Mouse (Mus musculus) hematopoietic stem cell, adult 5-6 weeks (primary cell): ENCODE measurements around the gene Rasl11a. TPM values are rescaled to one million over a fixed set of nuclear protein-coding genes. Genes with fewer than 3 reads are reported as not detected.
"Not testable (repeated sequence)": the region's sequence is repeated elsewhere in the genome, so short reads cannot be mapped to it uniquely, and the experiment has no call there.

Source experiments
- ATAC-seq, 2 experiments: fragments of 125-278 bp in 1 of 2; replicated peaks in 1 of 2; 2 replicates each; pipeline ENCODE4 v1.8.0; 2016 to 2017; ENCODE audit warnings: inconsistent platforms in 2 of 2, mild to moderate bottlenecking in 2 of 2, moderate number of reproducible peaks in 2 of 2, low read depth in 1 of 2, moderate TSS enrichment in 1 of 2; ENCODE audit not compliant: low FRiP score in 2 of 2, poor library complexity in 2 of 2, severe bottlenecking in 2 of 2, insufficient read depth in 1 of 2, low TSS enrichment in 1 of 2
- total RNA-seq: library from RNA; stranded (forward); fragments of 172-1452, 232-1000 nt; gene quantifications from 2 replicates; pipeline ENCODE4 v1.2.3, GENCODE M21; 2017

The Rasl11a gene
- total RNA-seq, 1 experiment from 2014 or later, result 16.3 TPM

- no peak for ATAC-seq
These were observed 23.1 kb downstream of the Rasl11a start for GRCm38 (mm10) chr5:146867946-146868314.

DNA sequence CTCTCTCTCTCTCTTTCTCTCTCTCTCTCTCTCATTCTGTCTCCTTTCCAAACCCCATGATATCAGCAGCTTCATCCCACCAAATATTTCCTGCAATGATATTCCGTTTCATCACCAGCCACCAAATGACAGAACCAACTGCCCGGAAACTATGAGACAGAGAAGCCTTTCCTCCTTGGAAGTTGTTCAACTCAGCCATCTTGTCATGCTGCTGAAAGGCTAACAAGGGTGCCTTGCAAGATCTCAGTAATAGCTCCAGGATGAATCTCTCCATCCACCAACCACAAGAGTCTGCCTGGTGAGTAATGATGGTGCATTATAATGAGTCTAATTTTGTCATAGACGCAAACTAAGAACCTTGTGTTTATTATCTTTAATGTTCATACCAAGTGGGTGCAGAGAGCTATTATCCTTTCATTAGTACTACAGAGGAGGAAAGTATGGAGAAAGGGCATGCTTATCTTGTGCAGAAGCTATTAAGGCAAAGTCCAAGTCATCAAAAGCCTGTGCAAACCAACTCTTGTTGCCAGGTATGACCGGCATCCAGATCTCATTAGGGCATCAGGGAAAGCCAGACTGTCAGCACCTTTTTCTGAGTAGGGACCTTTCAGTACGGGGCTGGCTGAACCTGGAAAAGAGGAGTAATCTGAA lies 28.2 kb downstream of the Rasl11a start:
- ATAC-seq, result no peak

DNA sequence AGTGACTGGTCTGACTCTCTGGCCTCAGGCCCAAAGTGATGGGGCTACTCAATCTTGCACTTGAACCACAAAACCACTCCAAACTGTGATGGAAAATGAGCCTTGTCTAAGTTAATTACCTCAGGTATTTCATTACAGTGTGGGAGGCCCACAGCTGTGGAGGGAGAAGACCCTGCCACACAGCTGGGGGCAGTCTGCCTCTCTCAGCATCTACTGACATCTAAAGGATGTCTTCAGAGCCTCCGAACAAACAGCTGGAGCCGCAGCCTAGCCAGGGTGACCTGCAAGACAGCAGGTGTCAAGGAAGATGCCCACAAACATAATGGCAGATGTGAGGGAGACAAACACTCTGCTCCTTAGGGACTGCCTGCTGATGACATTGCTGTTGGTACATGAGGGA lies 31.2 kb downstream of the Rasl11a start:
- ATAC-seq, result no peak

- not testable (repeated sequence) for ATAC-seq
These were observed 33.0 kb downstream of the Rasl11a start for GRCm38 (mm10) chr5:146877882-146878281.

GRCm38 (mm10) chr5:146882261-146882660 lies 37.4 kb downstream of the Rasl11a start:
- ATAC-seq, result peak; percentile 32 to 37; a peak in 3 of 4 replicates

GRCm38 (mm10) chr5:146883053-146883452 lies 38.2 kb downstream of the Rasl11a start:
- 0 out of 4 replicates have a peak, but pooled peaks of 1 of the 2 experiments have one; percentile 22 for ATAC-seq

DNA sequence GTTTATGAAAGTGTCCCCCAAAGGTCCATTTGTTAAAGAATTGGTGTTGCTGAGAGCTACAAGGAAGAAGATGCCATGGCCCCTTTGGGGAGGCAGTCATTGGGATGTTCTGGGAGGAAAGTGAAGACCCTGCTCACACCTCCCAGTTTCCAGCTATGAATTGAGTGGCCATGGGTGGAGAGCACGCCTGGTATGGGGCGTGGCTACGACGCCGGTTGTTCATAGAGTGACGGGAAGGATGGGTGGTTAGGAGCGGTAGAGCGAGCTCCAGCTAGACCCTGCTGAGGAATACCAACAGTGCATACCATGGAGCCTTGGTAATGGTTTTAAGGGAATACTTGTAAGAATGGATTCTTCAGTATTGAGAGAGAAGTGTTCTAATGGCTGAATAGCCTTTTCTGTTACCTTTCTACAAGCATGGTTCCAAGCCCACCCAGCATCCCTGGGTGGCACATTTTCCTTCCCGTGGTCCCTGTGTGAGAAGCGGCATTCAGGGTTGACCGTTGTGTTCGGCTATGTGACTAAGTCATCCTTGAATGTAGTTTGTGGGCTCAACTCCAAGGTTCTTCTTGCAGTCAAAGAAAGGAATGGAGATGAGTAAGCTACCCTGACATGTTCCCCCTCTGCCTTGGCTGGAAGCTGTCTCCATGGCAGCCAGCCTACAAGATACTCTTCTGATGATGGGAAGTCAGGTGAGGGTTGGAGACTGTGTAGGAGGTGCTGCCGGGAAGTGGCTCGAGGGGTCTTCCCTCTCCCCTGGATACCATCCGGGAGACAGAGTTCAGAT lies 38.8 kb downstream of the Rasl11a start:
- ATAC-seq, result no peak

GRCm38 (mm10) chr5:146891127-146891526 lies 46.3 kb downstream of the Rasl11a start:
- ATAC-seq, result peak; percentile 51 to 65; a peak in 2 of 4 replicates

DNA sequence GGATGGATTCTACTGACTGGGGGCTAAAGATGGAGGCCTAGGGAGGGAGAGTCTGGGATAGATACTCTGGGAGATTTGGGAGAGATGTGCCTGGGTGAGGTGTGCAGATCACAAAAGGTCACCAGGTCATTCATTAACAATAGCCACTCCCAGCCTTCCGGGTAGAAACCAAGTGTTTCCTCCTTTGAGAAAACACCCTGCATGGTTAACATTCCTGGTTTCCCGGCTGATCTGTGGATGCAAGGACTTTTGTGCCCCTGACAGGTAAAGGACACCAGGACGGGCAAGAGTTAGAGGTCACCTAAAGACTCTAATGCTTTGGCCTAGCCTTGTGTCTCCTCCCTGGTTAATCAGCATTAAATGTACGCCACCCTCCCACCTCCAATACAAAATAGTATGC lies 48.0 kb downstream of the Rasl11a start:
- no peak for ATAC-seq

GRCm38 (mm10) chr5:146893478-146894182 lies 48.8 kb downstream of the Rasl11a start:
- no peak for ATAC-seq

DNA sequence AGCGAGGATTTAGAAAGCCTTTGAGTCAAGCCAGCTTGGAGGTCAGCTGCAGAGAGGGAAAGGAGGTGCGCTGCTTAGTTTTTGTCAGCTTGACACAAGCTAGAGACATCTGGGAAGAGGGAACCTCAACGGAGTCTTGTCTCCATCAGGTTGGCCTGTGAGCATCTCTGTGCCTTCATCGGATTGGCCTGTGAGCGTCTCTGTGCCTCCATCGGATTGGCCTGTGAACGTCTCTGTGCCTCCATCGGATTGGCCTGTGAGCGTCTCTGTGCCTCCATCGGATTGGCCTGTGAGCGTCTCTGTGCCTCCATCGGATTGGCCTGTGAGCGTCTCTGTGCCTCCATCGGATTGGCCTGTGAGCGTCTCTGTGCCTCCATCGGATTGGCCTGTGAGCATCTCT lies 50.8 kb downstream of the Rasl11a start:
- not testable (repeated sequence) for ATAC-seq

DNA sequence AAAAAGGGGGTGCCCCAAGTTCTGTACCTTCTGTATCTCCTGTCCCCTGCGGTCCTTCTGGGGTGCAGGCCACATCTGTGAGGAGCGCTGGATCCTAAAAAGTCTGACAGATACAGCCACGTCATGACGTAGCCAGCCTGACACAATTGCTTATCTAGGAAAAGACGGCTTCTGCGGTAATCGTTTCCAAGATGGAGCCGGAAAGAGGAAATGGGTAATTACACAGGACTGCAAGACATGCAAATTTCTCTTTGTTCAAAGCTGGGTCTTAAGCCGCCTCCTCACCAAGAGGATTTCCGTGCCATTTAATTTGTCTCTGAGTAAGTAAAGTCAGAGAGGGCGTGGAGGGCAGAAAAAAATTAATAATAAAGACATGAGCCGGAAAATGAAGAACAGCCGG lies 52.1 kb downstream of the Rasl11a start:
- peak; percentile 65 to 66; a peak in 3 of 4 replicates for ATAC-seq

Other genes with a start within 250 kb of the Rasl11a start
- 47.4 and 48.2 TPM in 2 replicates for gene Usp12, start 50.1 kb upstream of the Rasl11a start, total RNA-seq
- gene Rpl21, start 12.2 kb upstream of the Rasl11a start, total RNA-seq, result 2,651 and 2,978 TPM in 2 replicates
- gene Gtf3a, start 103.6 kb downstream of the Rasl11a start, total RNA-seq, result 144 and 155 TPM in 2 replicates
- 17.1 and 23.7 TPM in 2 replicates for gene Mtif3, start 118.7 kb downstream of the Rasl11a start, total RNA-seq
- gene Lnx2, start 231.5 kb downstream of the Rasl11a start, total RNA-seq, result 3.6 and 4.4 TPM in 2 replicates
- 105 and 120 TPM in 2 replicates for gene Polr1d, start 232.0 kb downstream of the Rasl11a start, total RNA-seq